Mouse (Mus musculus): Measurements from ENCODE around the gene Abcd3.

DNA sequence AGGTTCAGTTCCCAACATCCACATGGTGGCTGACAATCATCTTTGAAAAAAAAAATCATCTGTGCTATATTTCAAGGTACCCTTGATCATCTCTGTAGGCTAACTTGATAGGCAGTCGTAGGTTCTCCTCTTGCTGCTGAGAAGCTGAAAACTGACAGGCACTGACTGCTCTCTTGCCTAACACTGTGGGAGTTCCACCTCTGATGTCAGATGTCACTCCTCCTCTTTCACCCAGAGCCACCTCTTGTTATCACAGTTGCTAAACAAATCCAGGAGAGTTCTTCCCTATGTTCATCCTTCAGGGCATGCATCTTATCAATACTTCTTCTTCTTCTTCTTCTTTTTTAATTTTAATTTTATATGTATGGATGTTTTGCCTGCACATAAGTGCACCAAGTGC lies 10.0 kb upstream of the Abcd3 start:
- TF ChIP-seq FLI1 (IDR thresholded peaks at IDR 0.05; ENCODE audit: low read length) (no peak), GATA1 (IDR thresholded peaks at IDR 0.05; ENCODE audit: borderline replicate concordance, low read length) (no peak)
